Mouse (Mus musculus) embryonic fibroblast, embryonic 13.5 days (primary cell): Measurements from ENCODE around the gene Trmt10a.

Experiments used
- CTCF ChIP-seq: IDR thresholded peaks from 2 replicates; pipeline ENCODE4 v1.5.1; 2011; ENCODE audit warnings: mild to moderate bottlenecking, control low read depth, low read length, moderate library complexity, borderline replicate concordance; ENCODE audit not compliant: insufficient read depth
- POLR2A ChIP-seq: IDR thresholded peaks from 2 replicates; pipeline ENCODE4 v1.6.1; 2011; ENCODE audit warnings: low read depth, mild to moderate bottlenecking, control low read depth, low read length, moderate library complexity

DNA sequence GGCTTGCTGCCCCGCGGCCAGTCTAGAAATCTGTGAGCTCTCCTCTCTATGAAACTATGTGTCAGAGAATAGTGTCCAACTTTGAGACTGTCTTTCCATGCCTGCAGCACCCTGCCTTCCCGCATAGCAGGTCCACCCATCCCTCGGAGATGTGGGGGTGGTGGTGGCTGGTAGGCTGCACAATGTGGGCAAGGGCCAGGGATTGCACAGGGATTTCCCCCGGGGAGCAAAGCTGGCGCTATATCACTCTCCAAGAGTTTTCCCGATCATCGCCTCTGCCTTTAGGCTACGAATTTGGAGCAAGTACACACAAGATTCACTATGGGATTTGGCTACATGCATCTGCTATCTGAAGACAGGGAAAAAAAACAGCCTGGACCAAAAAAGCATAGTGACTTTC lies 54.3 kb downstream of the Trmt10a start:
- TF ChIP-seq POLR2A (no peak), CTCF (no peak)
